Mouse (Mus musculus) erythroblast, embryonic 14.5 days (primary cell): ENCODE results near the gene Spa17. TPM values are rescaled to one million over a fixed set of nuclear protein-coding genes. Genes with fewer than 3 reads are reported as not detected.

ENCODE experiments used
- H3K27me3 ChIP-seq: 2 replicates; pipeline ENCODE4 v1.6.1; 2012; ENCODE audit warnings: inconsistent platforms; ENCODE audit not compliant: control insufficient read depth
- H3K36me3 ChIP-seq: 2 replicates; pipeline ENCODE4 v1.6.1; 2012; ENCODE audit warnings: mild to moderate bottlenecking, inconsistent platforms; ENCODE audit not compliant: control insufficient read depth
- H3K4me1 ChIP-seq: 2 replicates; pipeline ENCODE4 v1.6.1; 2012; ENCODE audit warnings: inconsistent platforms; ENCODE audit not compliant: control insufficient read depth
- H3K4me3 ChIP-seq: replicated peaks from 2 replicates; pipeline ENCODE3; 2012; ENCODE audit warnings: moderate library complexity, mild to moderate bottlenecking, inconsistent platforms
- H3K9me3 ChIP-seq: 2 replicates; pipeline ENCODE4 v1.6.1; 2012; ENCODE audit warnings: low read length, inconsistent platforms, mixed read lengths; ENCODE audit not compliant: control insufficient read depth
- GATA1 ChIP-seq: IDR thresholded peaks from 2 replicates; pipeline ENCODE4 v1.6.1; 2012; ENCODE audit warnings: low read length, inconsistent platforms, mixed read lengths
- TAL1 ChIP-seq: IDR thresholded peaks from 3 replicates; pipeline ENCODE4 v1.6.1; 2012; ENCODE audit warnings: low read length, inconsistent platforms, mixed read lengths
- polyA plus RNA-seq: library from polyadenylated mRNA; stranded (reverse); fragments of >175 nt; gene quantifications from 2 replicates; pipeline ENCODE4 v1.2.3, GENCODE M21; 2012

Spa17 gene
- polyA plus RNA-seq, 1 experiment: 0.21 TPM

- no peaks in the 10 kb centered on the region for H3K4me1 ChIP-seq
- H3K9me3 ChIP-seq: no peaks in the 10 kb centered on the region
- H3K27me3 ChIP-seq: no peaks in the 10 kb centered on the region
- H3K4me3 ChIP-seq: no peak overlapping the region
- no peak for TF ChIP-seq TAL1
- no peak for TF ChIP-seq GATA1
- H3K36me3 ChIP-seq: no peaks in the 10 kb centered on the region
These were observed 11.6 kb upstream of the Spa17 start for GRCm38 (mm10) chr9:37625129-37625528.

GRCm38 (mm10) chr9:37624502-37624901 is 11.0 kb upstream of the Spa17 start:
- no peaks in the 10 kb centered on the region for H3K27me3 ChIP-seq
- no peak for TF ChIP-seq GATA1
- no peak for TF ChIP-seq TAL1
- H3K9me3 ChIP-seq: no peaks in the 10 kb centered on the region
- no peaks in the 10 kb centered on the region for H3K4me1 ChIP-seq
- no peak overlapping the region for H3K4me3 ChIP-seq
- H3K36me3 ChIP-seq: no peaks in the 10 kb centered on the region

GRCm38 (mm10) chr9:37623981-37624380 is 10.5 kb upstream of the Spa17 start:
- no peak overlapping the region for H3K4me3 ChIP-seq
- H3K4me1 ChIP-seq: no peaks in the 10 kb centered on the region
- no peaks in the 10 kb centered on the region for H3K9me3 ChIP-seq
- TF ChIP-seq TAL1 (no peak), GATA1 (no peak)
- no peaks in the 10 kb centered on the region for H3K36me3 ChIP-seq
- H3K27me3 ChIP-seq: no peaks in the 10 kb centered on the region

- Histone ChIP-seq H3K4me3 (no peak overlapping the region), H3K36me3 (no peaks in the 10 kb centered on the region), H3K27me3 (no peaks in the 10 kb centered on the region), H3K4me1 (no peaks in the 10 kb centered on the region), H3K9me3 (no peaks in the 10 kb centered on the region)
- TF ChIP-seq TAL1 (no peak), GATA1 (no peak)
These were observed 7.8 kb upstream of the Spa17 start for GRCm38 (mm10) chr9:37621290-37621689.

GRCm38 (mm10) chr9:37616770-37617169 is 3.2 kb upstream of the Spa17 start:
- TF ChIP-seq TAL1 (no peak), GATA1 (no peak)
- Histone ChIP-seq H3K27me3 (no peaks in the 10 kb centered on the region), H3K4me1 (peaks cover 17% of the 10 kb centered on the region)

GRCm38 (mm10) chr9:37615220-37615619 is 1.7 kb upstream of the Spa17 start:
- Histone ChIP-seq H3K4me1 (peaks cover 17% of the 10 kb centered on the region), H3K36me3 (no peaks in the 10 kb centered on the region), H3K9me3 (no peaks in the 10 kb centered on the region), H3K4me3 (no peak overlapping the region), H3K27me3 (no peaks in the 10 kb centered on the region)
- TF ChIP-seq GATA1 (no peak), TAL1 (no peak)

More at GRCm38 (mm10) chr9:37616770-37617169, 3.2 kb upstream of the Spa17 start:
- Histone ChIP-seq H3K9me3 (no peaks in the 10 kb centered on the region), H3K36me3 (no peaks in the 10 kb centered on the region), H3K4me3 (no peak overlapping the region)

- H3K4me1 ChIP-seq: peaks cover 17% of the 10 kb centered on the region
- no peaks in the 10 kb centered on the region for H3K36me3 ChIP-seq
- no peaks in the 10 kb centered on the region for H3K9me3 ChIP-seq
- no peaks in the 10 kb centered on the region for H3K27me3 ChIP-seq
- TF ChIP-seq TAL1 (no peak), GATA1 (no peak)
- H3K4me3 ChIP-seq: peak overlapping the region; percentile 86
These were observed 794 bp upstream of the Spa17 start for GRCm38 (mm10) chr9:37614316-37614715.

- H3K4me1 ChIP-seq: peaks cover 17% of the 10 kb centered on the region
- no peaks in the 10 kb centered on the region for H3K27me3 ChIP-seq
These were observed 374 bp upstream of the Spa17 start for GRCm38 (mm10) chr9:37613911-37614280.

GRCm38 (mm10) chr9:37609558-37609957 is 4.0 kb downstream of the Spa17 start:
- H3K4me1 ChIP-seq: peaks cover 22% of the 10 kb centered on the region
- no peaks in the 10 kb centered on the region for H3K36me3 ChIP-seq
- no peak for TF ChIP-seq TAL1
- no peak for TF ChIP-seq GATA1
- no peak overlapping the region for H3K4me3 ChIP-seq
- no peaks in the 10 kb centered on the region for H3K9me3 ChIP-seq
- no peaks in the 10 kb centered on the region for H3K27me3 ChIP-seq

More at GRCm38 (mm10) chr9:37613911-37614280, 374 bp upstream of the Spa17 start:
- TF ChIP-seq GATA1 (no peak), TAL1 (no peak)
- H3K36me3 ChIP-seq: no peaks in the 10 kb centered on the region
- H3K9me3 ChIP-seq: no peaks in the 10 kb centered on the region
- H3K4me3 ChIP-seq: peak overlapping the region; percentile 86

GRCm38 (mm10) chr9:37605089-37605488 is 8.4 kb downstream of the Spa17 start:
- Histone ChIP-seq H3K4me1 (peaks cover 15% of the 10 kb centered on the region), H3K4me3 (no peak overlapping the region)

More at GRCm38 (mm10) chr9:37605089-37605488, 8.4 kb downstream of the Spa17 start:
- Histone ChIP-seq H3K36me3 (no peaks in the 10 kb centered on the region), H3K9me3 (no peaks in the 10 kb centered on the region), H3K27me3 (no peaks in the 10 kb centered on the region)
- TF ChIP-seq TAL1 (no peak), GATA1 (no peak)
